Mouse (Mus musculus) limb, embryonic 11.5 days (tissue): ENCODE measurements at regions not wholly inside any gene's neighbourhood (a gene's known extent, or its start where the extent isn't known, plus 50 kb on each side); places are given as distances from the start of the nearest gene placed in this dataset.
"Not testable (repeated sequence)": the region's sequence is repeated elsewhere in the genome, so short reads cannot be mapped to it uniquely, and the experiment has no call there.

ENCODE experiments used
- ATAC-seq: fragments of 200-750 bp; cut with Nextera tagmentation; 2 replicates; pipeline ENCODE4 v1.8.0; 2017; ENCODE audit warnings: low read depth; ENCODE audit not compliant: insufficient number of reproducible peaks, low FRiP score, low TSS enrichment
- DNase-seq: peaks from one replicate; pipeline ENCODE4 v3.0.0-alpha.2; 2015; ENCODE audit warnings: low spot score
- H3K27ac ChIP-seq: fragments of 300-500 bp; sonication (generic); replicated peaks from 2 replicates; pipeline ENCODE4 v1.5.1; 2014; ENCODE audit warnings: low read depth, mild to moderate bottlenecking, low read length
- H3K27me3 ChIP-seq: fragments of 300-500 bp; sonication (generic); 2 replicates; pipeline ENCODE4 v1.6.1; 2014; ENCODE audit warnings: mild to moderate bottlenecking, low read length, mixed read lengths; ENCODE audit not compliant: control insufficient read depth, insufficient read depth
- H3K36me3 ChIP-seq: fragments of 300-500 bp; sonication (generic); 2 replicates; pipeline ENCODE4 v1.6.1; 2014; ENCODE audit warnings: mild to moderate bottlenecking, low read length, moderate library complexity, mixed read lengths; ENCODE audit not compliant: control insufficient read depth, insufficient read depth
- H3K4me1 ChIP-seq: fragments of 300-500 bp; sonication (generic); 2 replicates; pipeline ENCODE4 v1.6.1; 2014; ENCODE audit warnings: low read length, mixed read lengths; ENCODE audit not compliant: control insufficient read depth, insufficient read depth
- H3K4me2 ChIP-seq: fragments of 300-500 bp; sonication (generic); 2 replicates; pipeline ENCODE4 v1.6.1; 2014; ENCODE audit warnings: low read depth, mild to moderate bottlenecking, moderate library complexity; ENCODE audit not compliant: severe bottlenecking
- H3K4me3 ChIP-seq: fragments of 300-500 bp; sonication (generic); 2 replicates; pipeline ENCODE4 v1.5.1; 2014; ENCODE audit warnings: low read depth, low read length
- H3K9ac ChIP-seq: fragments of 300-500 bp; sonication (generic); 2 replicates; pipeline ENCODE4 v1.6.1; 2014; ENCODE audit warnings: mild to moderate bottlenecking, low read length
- H3K9me3 ChIP-seq: fragments of 300-500 bp; sonication (generic); 2 replicates; pipeline ENCODE4 v1.6.1; 2016; ENCODE audit warnings: low read length; ENCODE audit not compliant: control insufficient read depth
- WGBS: fragments of 180-500 bp; shearing (Covaris S2); extraction: QIAGEN DNeasy Blood & Tissue Kit; methylation state at CpG from one replicate; pipeline ENCODE4 v1.1.7; 2014; 5-methylcytosine and 5-hydroxymethylcytosine counted together

- H3K9me3 ChIP-seq = no peaks in the 10 kb centered on the region
- no peaks in the 10 kb centered on the region for H3K4me1 ChIP-seq
- H3K4me3 ChIP-seq = no peak overlapping the region
- H3K27me3 ChIP-seq = no peaks in the 10 kb centered on the region
- H3K36me3 ChIP-seq = no peaks in the 10 kb centered on the region
- 72% methylated on average over 2 of the region's 2 CpGs for WGBS
- no peak for ATAC-seq
- H3K9ac ChIP-seq = no peak overlapping the region
- H3K4me2 ChIP-seq = no peak overlapping the region
- DNase-seq = no peak
- no peak overlapping the region for H3K27ac ChIP-seq
Measured at GRCm38 (mm10) chr5:17125240-17125639, 247.7 kb upstream of the Speer4f2 start.

- H3K36me3 ChIP-seq = no peaks in the 10 kb centered on the region
- ATAC-seq (no peak), DNase-seq (no peak)
- WGBS = 40% methylated on average over 4 of the region's 4 CpGs
- no peaks in the 10 kb centered on the region for H3K27me3 ChIP-seq
- H3K27ac ChIP-seq = no peak overlapping the region
- no peak overlapping the region for H3K4me2 ChIP-seq
- no peak overlapping the region for H3K4me3 ChIP-seq
- no peaks in the 10 kb centered on the region for H3K9me3 ChIP-seq
- H3K4me1 ChIP-seq = no peaks in the 10 kb centered on the region
- no peak overlapping the region for H3K9ac ChIP-seq
Measured at GRCm38 (mm10) chr5:17127501-17127900, 245.5 kb upstream of the Speer4f2 start.

GRCm38 (mm10) chr5:17135489-17135888 lies 237.5 kb upstream of the Speer4f2 start:
- no peaks in the 10 kb centered on the region for H3K36me3 ChIP-seq
- H3K9me3 ChIP-seq = no peaks in the 10 kb centered on the region
- H3K4me3 ChIP-seq = no peak overlapping the region
- no peaks in the 10 kb centered on the region for H3K27me3 ChIP-seq
- no peak for ATAC-seq
- no peaks in the 10 kb centered on the region for H3K4me1 ChIP-seq
- WGBS = 78% methylated on average over 5 of the region's 5 CpGs
- no peak for DNase-seq
- H3K4me2 ChIP-seq = no peak overlapping the region
- H3K27ac ChIP-seq = no peak overlapping the region
- no peak overlapping the region for H3K9ac ChIP-seq

GRCm38 (mm10) chr5:17141555-17141954 lies 231.4 kb upstream of the Speer4f2 start:
- Histone ChIP-seq H3K4me2 (no peak overlapping the region), H3K9ac (no peak overlapping the region), H3K4me1 (no peaks in the 10 kb centered on the region), H3K27me3 (no peaks in the 10 kb centered on the region), H3K27ac (no peak overlapping the region), H3K4me3 (no peak overlapping the region), H3K36me3 (no peaks in the 10 kb centered on the region), H3K9me3 (no peaks in the 10 kb centered on the region)
- ATAC-seq (no peak), DNase-seq (no peak)

- DNase-seq = no peak
- Histone ChIP-seq H3K4me2 (no peak overlapping the region), H3K9ac (no peak overlapping the region), H3K27me3 (no peaks in the 10 kb centered on the region), H3K4me3 (no peak overlapping the region), H3K36me3 (no peaks in the 10 kb centered on the region), H3K4me1 (no peaks in the 10 kb centered on the region), H3K27ac (no peak overlapping the region), H3K9me3 (no peaks in the 10 kb centered on the region)
- WGBS = 90% methylated on average over 2 of the region's 2 CpGs
- ATAC-seq = no peak
Measured at GRCm38 (mm10) chr5:17174562-17174961, 198.4 kb upstream of the Speer4f2 start.

GRCm38 (mm10) chr5:17176771-17177170 lies 196.2 kb upstream of the Speer4f2 start:
- no peak overlapping the region for H3K27ac ChIP-seq
- ATAC-seq (no peak), DNase-seq (no peak)
- H3K4me1 ChIP-seq = no peaks in the 10 kb centered on the region
- H3K9me3 ChIP-seq = no peaks in the 10 kb centered on the region
- H3K27me3 ChIP-seq = no peaks in the 10 kb centered on the region
- WGBS = 59% methylated on average over 9 of the region's 9 CpGs
- no peak overlapping the region for H3K4me3 ChIP-seq
- H3K4me2 ChIP-seq = no peak overlapping the region
- H3K36me3 ChIP-seq = no peaks in the 10 kb centered on the region
- no peak overlapping the region for H3K9ac ChIP-seq

- no peaks in the 10 kb centered on the region for H3K9me3 ChIP-seq
- H3K9ac ChIP-seq = no peak overlapping the region
- 84% methylated on average over 4 of the region's 4 CpGs for WGBS
- H3K4me1 ChIP-seq = no peaks in the 10 kb centered on the region
- H3K36me3 ChIP-seq = no peaks in the 10 kb centered on the region
- DNase-seq = no peak
- ATAC-seq = no peak
- H3K4me3 ChIP-seq = no peak overlapping the region
- no peak overlapping the region for H3K4me2 ChIP-seq
- no peaks in the 10 kb centered on the region for H3K27me3 ChIP-seq
- H3K27ac ChIP-seq = no peak overlapping the region
Measured at GRCm38 (mm10) chr5:17208554-17209283, 164.3 kb upstream of the Speer4f2 start.

- no peak overlapping the region for H3K27ac ChIP-seq
- no peaks in the 10 kb centered on the region for H3K4me1 ChIP-seq
- no peak overlapping the region for H3K4me3 ChIP-seq
- H3K4me2 ChIP-seq = no peak overlapping the region
- no peaks in the 10 kb centered on the region for H3K9me3 ChIP-seq
- no peak for DNase-seq
- H3K27me3 ChIP-seq = no peaks in the 10 kb centered on the region
- 63% methylated on average over 6 of the region's 6 CpGs for WGBS
- no peak; the same call in 1 of the 2 replicates for ATAC-seq
- no peak overlapping the region for H3K9ac ChIP-seq
- H3K36me3 ChIP-seq = no peaks in the 10 kb centered on the region
Measured at GRCm38 (mm10) chr5:17210723-17211245, 162.2 kb upstream of the Speer4f2 start.

- H3K9me3 ChIP-seq, H3K4me1 ChIP-seq, H3K36me3 ChIP-seq, H3K9ac ChIP-seq, DNase-seq, H3K4me3 ChIP-seq, H3K4me2 ChIP-seq, H3K27ac ChIP-seq, H3K27me3 ChIP-seq, ATAC-seq: not testable (repeated sequence)
- 93% methylated on average over 1 of the region's 1 CpGs for WGBS
Measured at GRCm38 (mm10) chr5:17223542-17223941, 149.4 kb upstream of the Speer4f2 start.
